In the genomic region with DNA sequence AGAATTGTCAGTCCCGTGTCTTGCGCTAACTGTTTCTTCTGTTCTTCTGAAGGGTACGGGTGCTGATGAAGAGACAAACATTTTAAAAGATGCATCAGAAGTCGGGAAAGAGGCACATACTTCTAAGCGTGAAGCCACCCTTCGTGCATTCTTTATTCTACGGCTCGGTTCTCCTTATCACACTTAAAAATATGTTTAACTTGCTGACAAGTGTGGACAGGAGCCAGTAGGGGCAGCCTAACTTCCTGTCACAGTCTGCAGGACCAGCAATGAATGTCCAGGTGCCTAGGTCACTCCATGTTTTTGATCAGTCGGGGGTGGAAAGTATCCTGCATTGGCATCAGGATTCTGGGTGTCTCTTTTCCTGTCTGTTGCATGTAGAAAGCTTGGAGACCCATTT, we compare ENCODE assay signal across 17 mouse cellular contexts.
DNase-seq lines count a peak whose midpoint lies in the region; ATAC-seq and TF ChIP-seq lines count a peak whose summit lies in the region.
"Had no signal": no experiment of that assay in that cellular context is flagged by ENCODE, and none has a peak within 500 bp of the region (broad histone marks: within the 10 kb centered on the region; RNA-seq: fewer than 3 reads in every experiment).

No protein-coding gene starts in this region.

- no peak for DNase-seq in forebrain, embryonic 10.5 days (ENCODE audit: extremely low spot score, low spot score)
- no peak for DNase-seq in heart, postnatal 0 days (ENCODE audit: low spot score)
- no peak for DNase-seq in heart, postnatal 36 days
- peak; percentile 29 for DNase-seq in 3T3-L1 (ENCODE audit: low read depth, low spot score)
- DNase-seq in ovary, adult 18-20 months (ENCODE audit: low spot score) = no peak
- no peak for DNase-seq in embryonic facial prominence, embryonic 10.5 days (ENCODE audit: low spot score)
- DNase-seq: adrenal gland, adult 8-10 months; cerebellum, postnatal 14 days; kidney, adult 9 months; liver; lung, adult 2 months; midbrain, embryonic 14.5 days; thymus, adult 18-20 months had no signal

- no peak overlapping the region for H3K4me2 ChIP-seq in forebrain, embryonic 12.5 days
- H3K4me2 ChIP-seq in heart, postnatal 0 days (ENCODE audit: low read depth, low read length) = peak overlapping the region; percentile 12; the same call in 1 of the 2 replicates
- no peak overlapping the region for H3K4me2 ChIP-seq in hindbrain, embryonic 15.5 days
- H3K4me2 ChIP-seq: neural tube, embryonic 15.5 days had no signal

- H3K4me1 ChIP-seq in forebrain, embryonic 12.5 days = peaks cover 15% of the 10 kb centered on the region; the same call in 1 of the 2 replicates
- peaks cover 47% of the 10 kb centered on the region for H3K4me1 ChIP-seq in forebrain, embryonic 10.5 days
- peaks cover 39% of the 10 kb centered on the region for H3K4me1 ChIP-seq in heart, postnatal 0 days (ENCODE audit: control insufficient read depth, insufficient read depth)
- peaks cover 21% of the 10 kb centered on the region for H3K4me1 ChIP-seq in hindbrain, embryonic 15.5 days (replicated peaks)
- peaks cover 34% of the 10 kb centered on the region for H3K4me1 ChIP-seq in embryonic facial prominence, embryonic 10.5 days

- H3K27me3 ChIP-seq in forebrain, embryonic 12.5 days = no peaks in the 10 kb centered on the region
- H3K27me3 ChIP-seq in forebrain, embryonic 10.5 days (ENCODE audit: poor library complexity, severe bottlenecking) = no peaks in the 10 kb centered on the region
- H3K27me3 ChIP-seq in heart, postnatal 0 days (ENCODE audit: control insufficient read depth, insufficient read depth, low read length) = no peaks in the 10 kb centered on the region
- no peaks in the 10 kb centered on the region for H3K27me3 ChIP-seq in hindbrain, embryonic 15.5 days
- no peaks in the 10 kb centered on the region for H3K27me3 ChIP-seq in embryonic facial prominence, embryonic 10.5 days (replicated peaks; ENCODE audit: low read depth, poor library complexity, severe bottlenecking)
- H3K27me3 ChIP-seq: neural tube, embryonic 15.5 days had no signal

- no peak overlapping the region for H3K9ac ChIP-seq in forebrain, embryonic 12.5 days
- H3K9ac ChIP-seq in heart, postnatal 0 days (replicated peaks; ENCODE audit: low read depth, low read length) = no peak overlapping the region
- no peak overlapping the region for H3K9ac ChIP-seq in hindbrain, embryonic 15.5 days
- H3K9ac ChIP-seq: neural tube, embryonic 15.5 days had no signal

- WGBS in forebrain, embryonic 12.5 days = 88% methylated on average over 9 of the region's 9 CpGs
- 88% methylated on average over 9 of the region's 9 CpGs for WGBS in forebrain, embryonic 10.5 days
- 31% methylated on average over 9 of the region's 9 CpGs for WGBS in heart, postnatal 0 days
- WGBS in hindbrain, embryonic 15.5 days = 84% methylated on average over 9 of the region's 9 CpGs
- 90% methylated on average over 9 of the region's 9 CpGs for WGBS in embryonic facial prominence, embryonic 10.5 days

- H3K4me3 ChIP-seq in forebrain, embryonic 12.5 days (replicated peaks) = no peak overlapping the region
- no peak overlapping the region for H3K4me3 ChIP-seq in forebrain, embryonic 10.5 days
- no peak overlapping the region for H3K4me3 ChIP-seq in heart, postnatal 0 days (ENCODE audit: low read depth, low read length)
- H3K4me3 ChIP-seq in hindbrain, embryonic 15.5 days = no peak overlapping the region
- H3K4me3 ChIP-seq in embryonic facial prominence, embryonic 10.5 days = no peak overlapping the region
- H3K4me3 ChIP-seq: myocyte; neural tube, embryonic 15.5 days had no signal

- no peak for TF ChIP-seq EP300 in heart, postnatal 0 days (IDR thresholded peaks at IDR 0.05; ENCODE audit: low read depth)

- no peaks in the 10 kb centered on the region for H3K9me3 ChIP-seq in forebrain, embryonic 12.5 days
- no peaks in the 10 kb centered on the region for H3K9me3 ChIP-seq in forebrain, embryonic 10.5 days
- H3K9me3 ChIP-seq in heart, postnatal 0 days (replicated peaks; ENCODE audit: control insufficient read depth, low read length) = no peaks in the 10 kb centered on the region
- H3K9me3 ChIP-seq in hindbrain, embryonic 15.5 days = no peaks in the 10 kb centered on the region
- no peaks in the 10 kb centered on the region for H3K9me3 ChIP-seq in embryonic facial prominence, embryonic 10.5 days
- H3K9me3 ChIP-seq: neural tube, embryonic 15.5 days had no signal

- no peak for TF ChIP-seq CTCF in heart, postnatal 0 days (IDR thresholded peaks at IDR 0.05; ENCODE audit: low read depth)

- ATAC-seq in forebrain, embryonic 12.5 days (ENCODE audit: low FRiP score) = no peak
- ATAC-seq in heart, postnatal 0 days (ENCODE audit: insufficient read depth, low read depth) = peak; percentile 20; the same call in 1 of the 2 replicates
- no peak for ATAC-seq in hindbrain, embryonic 15.5 days (ENCODE audit: low FRiP score, low read depth)

- intact Hi-C loops in heart, postnatal 36 days (cut with DNase I) = no loop called here

- 0 out of 2 replicates have a peak overlapping the region, but pooled peaks have one; percentile 10 for H3K27ac ChIP-seq in forebrain, embryonic 12.5 days
- no peak overlapping the region for H3K27ac ChIP-seq in forebrain, embryonic 10.5 days
- no peak overlapping the region for H3K27ac ChIP-seq in heart, postnatal 0 days (ENCODE audit: low read depth)
- peak overlapping the region; percentile 55 for H3K27ac ChIP-seq in hindbrain, embryonic 15.5 days (replicated peaks)
- H3K27ac ChIP-seq in embryonic facial prominence, embryonic 10.5 days (replicated peaks) = no peak overlapping the region
- H3K27ac ChIP-seq: neural tube, embryonic 15.5 days had no signal

- peaks cover 7% of the 10 kb centered on the region; the same call in 1 of the 2 replicates for H3K36me3 ChIP-seq in forebrain, embryonic 12.5 days (replicated peaks)
- peaks cover 21% of the 10 kb centered on the region for H3K36me3 ChIP-seq in forebrain, embryonic 10.5 days (replicated peaks)
- H3K36me3 ChIP-seq in heart, postnatal 0 days (replicated peaks; ENCODE audit: control insufficient read depth, insufficient read depth, low read length) = 0 out of 2 replicates have a peak, but pooled peaks cover 4% of the 10 kb centered on the region
- H3K36me3 ChIP-seq in hindbrain, embryonic 15.5 days = no peaks in the 10 kb centered on the region
- H3K36me3 ChIP-seq in embryonic facial prominence, embryonic 10.5 days (replicated peaks) = peaks cover 51% of the 10 kb centered on the region
- H3K36me3 ChIP-seq: neural tube, embryonic 15.5 days had no signal

Comparison
In these comparisons a context has a peak if more than half of its experiments do, and no peak if none do; other contexts are left out.
1. H3K27ac ChIP-seq: peak in forebrain, embryonic 12.5 days (single experiment) and hindbrain, embryonic 15.5 days (single experiment); none in forebrain, embryonic 10.5 days (single experiment), heart, postnatal 0 days (single experiment) and embryonic facial prominence, embryonic 10.5 days (single experiment).